Mouse (Mus musculus): ENCODE results near the gene Nptx1. TPM values are rescaled to one million over a fixed set of nuclear protein-coding genes. Genes with fewer than 3 reads are reported as not detected.

Gene Nptx1
- total and polyA plus RNA-seq, 3 experiments: 0.11 TPM; not detected in 2

DNA sequence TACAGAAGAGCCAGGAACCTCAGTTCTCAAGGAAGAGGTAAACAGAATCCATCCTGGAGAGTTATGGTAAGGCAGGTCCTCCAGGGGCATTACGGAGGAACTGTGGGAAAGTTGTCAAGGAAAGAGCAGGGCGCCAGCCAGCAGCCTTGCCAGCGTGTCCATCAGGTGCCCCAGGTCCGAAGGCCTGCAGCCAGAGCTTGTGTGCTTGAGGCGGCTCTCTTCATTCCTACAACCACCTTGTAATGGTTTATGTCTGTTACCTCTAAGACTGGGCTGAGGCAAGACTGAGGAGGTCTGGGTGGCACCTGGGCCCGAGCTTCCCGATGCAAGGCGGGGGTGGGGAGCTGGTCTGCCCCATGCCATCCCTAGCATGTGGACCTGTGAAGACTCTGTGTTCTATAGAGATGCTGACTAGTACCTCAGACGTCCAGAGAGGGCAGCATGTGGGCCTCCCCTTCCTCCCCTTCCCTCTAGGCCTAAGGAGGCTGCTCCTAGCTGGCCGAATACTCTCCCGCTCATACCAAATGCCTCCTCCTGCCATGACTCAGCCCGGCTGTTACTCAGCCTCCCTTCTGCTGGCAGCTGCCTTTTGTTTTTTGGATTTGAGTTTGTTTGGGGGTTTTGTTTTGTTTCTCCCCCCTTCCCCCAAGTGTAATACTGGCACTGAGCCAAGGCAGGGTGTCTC, 30.7 kb downstream of the Nptx1 start:
- H3K4me3 ChIP-seq (ENCODE audit: low read depth, low read length): no peak overlapping the region
- no peaks in the 10 kb centered on the region for H3K36me3 ChIP-seq (replicated peaks)
- H3K9me3 ChIP-seq (replicated peaks): no peaks in the 10 kb centered on the region
- peaks cover 84% of the 10 kb centered on the region for H3K27me3 ChIP-seq (ENCODE audit: insufficient read depth, low read length)
- no peak for ATAC-seq (ENCODE audit: extremely low read depth, insufficient number of reproducible peaks, low FRiP score, poor library complexity, severe bottlenecking)
- no peaks in the 10 kb centered on the region for H3K4me1 ChIP-seq (ENCODE audit: insufficient read depth, low read depth, low read length)
- no peak for DNase-seq (ENCODE audit: low spot score)
- TF ChIP-seq TAL1 (conservative IDR thresholded peaks at IDR 0.05; ENCODE audit: low read depth, low read length) (no peak), GATA1 (IDR thresholded peaks at IDR 0.05; ENCODE audit: borderline replicate concordance, low read length) (no peak), POLR2AphosphoS5 (IDR thresholded peaks at IDR 0.05; ENCODE audit: insufficient replicate concordance, low read depth, low read length) (no peak), CTCF (IDR thresholded peaks at IDR 0.05; ENCODE audit: low read depth, low read length) (no peak), GATA2 (IDR thresholded peaks at IDR 0.05; ENCODE audit: borderline replicate concordance, low read depth, low read length) (no peak)

DNA sequence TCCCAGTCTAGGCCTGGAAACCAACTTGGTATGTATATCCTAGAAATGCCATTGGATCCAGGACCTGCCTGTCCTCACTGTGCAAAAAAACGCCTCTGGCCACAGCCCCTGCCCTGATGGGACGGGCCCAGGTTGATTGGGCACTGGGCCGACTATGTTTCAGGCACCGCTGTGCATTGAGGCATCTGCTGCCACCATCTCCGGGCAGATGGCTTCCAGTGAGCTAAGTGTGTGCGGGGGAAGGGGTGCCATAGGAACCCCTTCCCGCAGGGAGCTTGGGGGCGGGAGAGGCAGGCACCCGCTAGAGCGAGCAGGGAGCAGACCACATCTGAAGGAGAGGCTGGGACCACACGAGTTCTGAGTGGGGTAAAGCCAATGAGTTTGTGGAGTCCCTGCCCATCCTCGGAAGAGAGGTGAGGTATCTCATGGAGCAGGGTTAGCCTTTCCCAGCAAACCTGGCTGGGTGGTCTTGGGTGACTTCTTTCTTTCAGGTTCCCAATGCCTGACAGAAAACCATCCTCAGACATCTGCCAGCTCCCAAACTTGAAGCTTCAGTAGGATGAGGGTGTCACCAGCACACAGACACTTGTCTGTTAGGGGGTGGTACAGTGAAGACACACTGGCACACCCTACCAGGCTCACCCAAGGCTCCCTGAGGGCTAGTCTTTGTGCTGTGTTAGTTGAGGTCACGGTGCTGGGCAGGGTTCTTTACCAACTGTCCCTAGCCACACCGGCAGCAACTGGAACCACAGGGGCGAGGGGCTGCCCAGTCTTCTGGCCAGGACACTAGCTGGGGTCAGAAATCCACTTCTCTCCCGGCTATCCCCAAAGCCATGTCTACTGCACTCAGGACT, 31.5 kb downstream of the Nptx1 start:
- TF ChIP-seq TAL1 (conservative IDR thresholded peaks at IDR 0.05; ENCODE audit: low read depth, low read length) (no peak), POLR2AphosphoS5 (IDR thresholded peaks at IDR 0.05; ENCODE audit: insufficient replicate concordance, low read depth, low read length) (no peak), GATA2 (IDR thresholded peaks at IDR 0.05; ENCODE audit: borderline replicate concordance, low read depth, low read length) (no peak), CTCF (IDR thresholded peaks at IDR 0.05; ENCODE audit: low read depth, low read length) (no peak)
- ATAC-seq (ENCODE audit: extremely low read depth, insufficient number of reproducible peaks, low FRiP score, poor library complexity, severe bottlenecking) (no peak), DNase-seq (ENCODE audit: low spot score) (no peak)
- Histone ChIP-seq H3K27me3 (ENCODE audit: insufficient read depth, low read length) (peaks cover 84% of the 10 kb centered on the region), H3K4me1 (ENCODE audit: insufficient read depth, low read depth, low read length) (no peaks in the 10 kb centered on the region), H3K9me3 (replicated peaks) (no peaks in the 10 kb centered on the region), H3K36me3 (replicated peaks) (no peaks in the 10 kb centered on the region), H3K4me3 (ENCODE audit: low read depth, low read length) (no peak overlapping the region)

DNA sequence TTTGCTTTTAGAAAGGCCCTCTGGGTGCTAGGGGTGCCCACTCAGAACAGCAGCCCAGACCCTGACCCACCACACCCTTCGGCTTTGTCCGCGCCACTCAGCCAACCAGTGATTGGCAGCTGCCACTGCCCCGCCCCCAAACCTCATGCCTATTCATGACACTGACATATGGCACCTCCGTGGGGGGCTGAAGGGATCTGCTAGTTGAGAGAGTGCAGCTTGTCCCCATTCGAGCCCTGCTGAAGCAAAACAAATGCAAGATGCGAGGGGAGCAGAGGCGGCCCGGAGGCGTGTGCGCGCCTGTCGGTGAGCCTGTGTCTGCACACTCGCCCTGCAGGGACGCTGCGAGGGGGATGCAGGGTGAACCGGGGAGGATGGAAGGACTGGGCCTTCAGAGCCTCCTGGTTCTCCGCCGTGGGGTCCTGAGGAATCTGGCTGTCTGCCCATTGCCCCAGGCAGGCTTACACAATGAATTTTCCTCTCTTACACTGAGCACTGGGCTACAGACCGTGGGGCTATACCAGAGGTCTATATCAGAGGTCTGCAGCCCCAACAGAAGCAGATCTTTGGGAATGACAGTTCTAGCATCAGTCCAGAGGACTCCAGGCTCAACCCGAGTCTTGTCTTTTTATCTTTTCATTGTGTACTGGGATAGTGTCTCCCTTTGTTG, 32.5 kb downstream of the Nptx1 start:
- H3K4me3 ChIP-seq (ENCODE audit: low read depth, low read length): no peak overlapping the region
- H3K4me1 ChIP-seq (ENCODE audit: insufficient read depth, low read depth, low read length): no peaks in the 10 kb centered on the region
- peaks cover 76% of the 10 kb centered on the region for H3K27me3 ChIP-seq (ENCODE audit: insufficient read depth, low read length)
- no peak for TF ChIP-seq CTCF (IDR thresholded peaks at IDR 0.05; ENCODE audit: low read depth, low read length)
- no peak for TF ChIP-seq POLR2AphosphoS5 (IDR thresholded peaks at IDR 0.05; ENCODE audit: insufficient replicate concordance, low read depth, low read length)
- TF ChIP-seq GATA2 (IDR thresholded peaks at IDR 0.05; ENCODE audit: borderline replicate concordance, low read depth, low read length): no peak
- TF ChIP-seq GATA1 (IDR thresholded peaks at IDR 0.05; ENCODE audit: borderline replicate concordance, low read length): no peak
- no peak for TF ChIP-seq TAL1 (conservative IDR thresholded peaks at IDR 0.05; ENCODE audit: low read depth, low read length)
- ATAC-seq (ENCODE audit: extremely low read depth, insufficient number of reproducible peaks, low FRiP score, poor library complexity, severe bottlenecking) (no peak), DNase-seq (ENCODE audit: low spot score) (no peak)
- H3K36me3 ChIP-seq (replicated peaks): no peaks in the 10 kb centered on the region
- no peaks in the 10 kb centered on the region for H3K9me3 ChIP-seq (replicated peaks)

DNA sequence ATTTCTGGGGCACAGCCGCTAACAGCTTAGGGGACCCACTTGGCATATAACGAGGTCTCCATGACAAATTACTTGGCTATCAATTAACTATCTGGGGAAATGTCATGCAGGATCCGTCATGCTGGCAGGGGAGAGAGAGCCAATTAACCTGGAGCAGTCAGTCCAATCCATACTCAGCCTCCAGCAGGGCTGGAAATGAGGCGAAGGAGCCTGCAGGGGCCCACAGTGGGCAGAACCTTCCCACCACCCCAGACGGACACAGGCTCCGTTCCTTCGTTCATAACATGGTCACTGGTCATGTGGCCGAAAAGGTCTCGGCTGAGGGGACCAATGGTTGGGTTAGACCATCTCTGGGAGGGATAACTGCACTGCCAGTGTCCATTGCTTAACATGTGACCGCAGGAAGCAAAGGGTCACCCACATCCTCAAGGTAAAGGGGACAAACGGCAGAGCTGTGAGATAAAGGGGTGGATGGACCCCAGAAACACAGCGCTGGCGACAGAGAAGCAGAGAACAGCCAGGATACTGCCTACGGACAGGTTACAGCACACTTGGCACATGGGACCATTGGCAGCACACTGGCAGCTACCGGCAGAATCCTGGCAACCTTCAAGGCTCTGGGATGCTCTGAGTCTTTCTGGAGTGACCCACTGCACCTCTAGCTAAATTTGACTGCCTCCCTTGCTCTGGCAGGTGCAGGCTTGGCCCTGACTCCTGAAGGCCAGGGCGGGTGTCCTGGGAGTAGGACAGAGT, 33.3 kb downstream of the Nptx1 start:
- Histone ChIP-seq H3K36me3 (replicated peaks) (peaks cover under 1% of the 10 kb centered on the region), H3K27me3 (ENCODE audit: insufficient read depth, low read length) (peaks cover 70% of the 10 kb centered on the region), H3K4me3 (ENCODE audit: low read depth, low read length) (no peak overlapping the region), H3K4me1 (ENCODE audit: insufficient read depth, low read depth, low read length) (no peaks in the 10 kb centered on the region), H3K9me3 (replicated peaks) (no peaks in the 10 kb centered on the region)
- no peak for DNase-seq (ENCODE audit: low spot score)
- no peak for TF ChIP-seq GATA1 (IDR thresholded peaks at IDR 0.05; ENCODE audit: borderline replicate concordance, low read length)
- TF ChIP-seq GATA2 (IDR thresholded peaks at IDR 0.05; ENCODE audit: borderline replicate concordance, low read depth, low read length): no peak
- TF ChIP-seq CTCF (IDR thresholded peaks at IDR 0.05; ENCODE audit: low read depth, low read length): no peak
- TF ChIP-seq TAL1 (conservative IDR thresholded peaks at IDR 0.05; ENCODE audit: low read depth, low read length): no peak
- TF ChIP-seq POLR2AphosphoS5 (IDR thresholded peaks at IDR 0.05; ENCODE audit: insufficient replicate concordance, low read depth, low read length): no peak
- no peak for ATAC-seq (ENCODE audit: extremely low read depth, insufficient number of reproducible peaks, low FRiP score, poor library complexity, severe bottlenecking)

DNA sequence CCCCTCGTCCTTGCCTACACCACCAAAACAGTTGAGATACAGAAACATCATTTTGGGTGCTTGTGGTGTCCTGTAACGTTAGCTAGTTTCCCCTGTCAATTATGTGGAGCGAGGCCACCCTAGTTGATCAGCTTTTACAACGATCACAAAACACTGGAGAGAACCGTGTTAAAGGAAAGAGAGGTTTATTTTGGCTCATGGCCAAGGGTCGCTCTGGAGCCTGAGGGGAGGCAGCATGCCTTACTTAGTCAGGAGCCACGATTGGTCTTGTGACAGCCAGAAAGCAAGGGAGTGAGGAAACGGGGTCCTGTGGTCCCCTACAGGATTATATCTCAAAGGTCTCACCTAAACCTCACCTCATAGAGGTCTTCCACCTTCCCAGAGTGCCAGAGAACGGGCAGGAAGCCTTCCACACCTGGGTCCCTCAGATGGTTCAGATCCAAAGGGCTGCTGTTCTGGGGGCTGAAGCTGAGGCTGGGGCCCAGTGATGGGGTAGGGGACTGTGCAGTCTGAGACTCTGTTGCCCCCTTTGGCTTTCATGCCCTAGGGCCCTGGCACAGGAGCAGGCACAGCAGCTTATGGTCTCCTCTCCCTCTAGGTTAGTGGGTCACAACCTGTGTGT, 34.4 kb downstream of the Nptx1 start:
- ATAC-seq (ENCODE audit: extremely low read depth, insufficient number of reproducible peaks, low FRiP score, poor library complexity, severe bottlenecking): no peak
- Histone ChIP-seq H3K27me3 (ENCODE audit: insufficient read depth, low read length) (peaks cover 60% of the 10 kb centered on the region), H3K4me1 (ENCODE audit: insufficient read depth, low read depth, low read length) (no peaks in the 10 kb centered on the region), H3K9me3 (replicated peaks) (no peaks in the 10 kb centered on the region), H3K36me3 (replicated peaks) (peaks cover 11% of the 10 kb centered on the region), H3K4me3 (ENCODE audit: low read depth, low read length) (no peak overlapping the region)
- TF ChIP-seq GATA2 (IDR thresholded peaks at IDR 0.05; ENCODE audit: borderline replicate concordance, low read depth, low read length): no peak
- no peak for TF ChIP-seq TAL1 (conservative IDR thresholded peaks at IDR 0.05; ENCODE audit: low read depth, low read length)
- no peak for TF ChIP-seq POLR2AphosphoS5 (IDR thresholded peaks at IDR 0.05; ENCODE audit: insufficient replicate concordance, low read depth, low read length)
- no peak for TF ChIP-seq CTCF (IDR thresholded peaks at IDR 0.05; ENCODE audit: low read depth, low read length)
- TF ChIP-seq GATA1 (IDR thresholded peaks at IDR 0.05; ENCODE audit: borderline replicate concordance, low read length): no peak
- DNase-seq (ENCODE audit: low spot score): no peak
